Mouse (Mus musculus): ENCODE data around the gene Olfr1358. TPM values are rescaled to one million over a fixed set of nuclear protein-coding genes. Genes with fewer than 3 reads are reported as not detected.
"Not testable (repeated sequence)": the region's sequence is repeated elsewhere in the genome, so short reads cannot be mapped to it uniquely, and the experiment has no call there.

Olfr1358 gene
- total RNA-seq, 2 experiments from 2014 or later = not detected

DNA sequence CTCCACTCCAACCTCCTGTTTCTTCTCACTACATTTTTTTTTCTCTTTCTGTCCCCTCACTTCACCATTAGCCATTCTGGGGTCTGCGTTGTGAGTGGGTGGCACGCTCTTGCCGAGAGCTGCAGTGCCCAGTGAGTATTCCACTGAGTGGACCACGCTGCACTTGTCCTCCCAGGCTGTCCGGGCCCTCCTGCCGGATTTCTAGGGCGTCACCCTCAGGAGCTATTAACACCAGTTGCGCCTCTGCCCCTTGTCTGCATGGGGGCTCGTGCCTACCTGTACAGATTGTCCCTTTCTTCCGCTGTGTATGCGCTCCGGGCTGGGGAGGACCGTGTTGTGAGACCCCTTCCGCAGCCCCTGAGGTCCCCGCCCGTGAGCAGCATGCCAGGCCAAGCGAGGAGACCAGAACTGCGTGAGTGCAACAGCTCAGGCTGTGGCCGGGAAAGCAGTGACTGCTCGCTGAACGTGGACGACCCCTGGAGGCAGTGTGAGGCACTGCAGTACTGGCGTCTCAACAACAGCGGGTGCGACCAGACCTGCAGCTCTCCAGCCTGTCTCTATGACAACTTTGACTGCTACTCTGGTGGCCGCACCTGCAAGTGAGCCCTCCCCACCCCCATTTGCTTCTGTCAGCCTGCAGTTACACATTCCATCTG lies 29.7 kb upstream of the Olfr1358 start:
- peak; percentile 80 to 88 for DNase-seq (ENCODE audit: extremely low spot score in 1 of 2, low spot score in 2 of 2)
- peak; percentile 93 for TF ChIP-seq CTCF (IDR thresholded peaks at IDR 0.05)
- Histone ChIP-seq H3K4me3 (0 out of 2 replicates have a peak overlapping the region, but pooled peaks have one; percentile 25), H3K27ac (no peak overlapping the region)
- intact Hi-C loops (cut with DNase I) = loop anchor here (1.0 kb wide), 1 partner anchor 47 kb away; no protein-coding TSS in a partner anchor

DNA sequence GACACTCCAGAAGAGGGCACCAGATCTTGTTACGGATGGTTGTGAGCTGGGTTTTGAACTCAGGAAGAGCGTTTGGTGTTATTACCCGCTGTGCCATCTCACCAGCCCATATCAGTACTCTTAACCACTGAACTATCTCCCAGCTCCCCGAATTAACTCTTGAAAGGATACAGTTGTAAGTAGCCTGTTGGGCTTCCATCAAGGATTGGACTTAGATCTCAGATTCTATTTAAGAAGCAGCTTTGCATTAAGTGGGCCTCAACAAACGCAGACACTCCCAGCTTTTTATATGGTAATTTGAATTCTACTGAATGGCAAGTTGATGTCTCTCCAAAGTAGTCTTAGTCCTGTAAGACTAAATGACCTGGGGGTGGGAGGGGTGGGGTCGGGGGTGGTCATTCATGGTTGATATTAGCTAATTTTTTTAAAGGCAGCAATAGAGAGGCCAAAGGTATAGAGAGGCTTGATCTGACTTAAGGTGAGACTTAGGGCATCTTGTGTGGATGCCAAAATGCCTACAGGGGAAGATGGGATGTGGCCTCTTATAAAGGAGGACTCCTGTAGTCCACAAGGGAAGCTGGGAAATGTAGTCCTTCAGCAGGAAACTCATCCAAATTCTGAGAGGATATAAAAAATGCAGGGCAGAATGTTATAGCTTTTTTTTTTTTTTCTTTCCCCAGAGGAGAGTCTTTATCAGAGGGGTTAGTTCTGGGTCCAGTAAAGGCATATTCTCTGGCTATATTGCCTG lies 14.1 kb upstream of the Olfr1358 start:
- DNase-seq (ENCODE audit: extremely low spot score in 1 of 2, low spot score in 2 of 2) = no peak
- intact Hi-C loops (cut with DNase I) = no loop called here

DNA sequence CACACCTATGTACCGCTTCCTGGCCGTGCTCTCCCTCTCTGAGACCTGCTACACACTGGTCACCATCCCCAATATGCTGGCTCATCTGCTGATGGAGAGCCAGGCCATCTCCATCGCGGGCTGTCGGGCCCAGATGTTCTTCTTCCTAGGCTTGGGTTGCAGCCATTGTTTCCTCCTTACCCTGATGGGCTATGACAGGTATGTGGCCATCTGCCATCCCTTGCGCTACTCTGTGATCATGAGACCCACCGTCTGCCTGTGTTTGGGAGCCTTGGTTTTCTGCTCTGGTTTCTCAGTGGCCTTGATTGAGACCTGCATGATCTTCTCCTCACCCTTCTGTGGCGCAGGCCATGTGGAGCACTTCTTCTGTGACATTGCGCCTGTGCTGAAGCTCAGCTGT lies 2.6 kb downstream of the Olfr1358 start:
- DNase-seq (ENCODE audit: extremely low spot score in 1 of 2, low spot score in 2 of 2) = no peak

More for the DNA sequence above, 14.1 kb upstream of the Olfr1358 start:
- Histone ChIP-seq H3K4me3 (no peak overlapping the region), H3K27ac (no peak overlapping the region)
- TF ChIP-seq CTCF (IDR thresholded peaks at IDR 0.05) = no peak

DNA sequence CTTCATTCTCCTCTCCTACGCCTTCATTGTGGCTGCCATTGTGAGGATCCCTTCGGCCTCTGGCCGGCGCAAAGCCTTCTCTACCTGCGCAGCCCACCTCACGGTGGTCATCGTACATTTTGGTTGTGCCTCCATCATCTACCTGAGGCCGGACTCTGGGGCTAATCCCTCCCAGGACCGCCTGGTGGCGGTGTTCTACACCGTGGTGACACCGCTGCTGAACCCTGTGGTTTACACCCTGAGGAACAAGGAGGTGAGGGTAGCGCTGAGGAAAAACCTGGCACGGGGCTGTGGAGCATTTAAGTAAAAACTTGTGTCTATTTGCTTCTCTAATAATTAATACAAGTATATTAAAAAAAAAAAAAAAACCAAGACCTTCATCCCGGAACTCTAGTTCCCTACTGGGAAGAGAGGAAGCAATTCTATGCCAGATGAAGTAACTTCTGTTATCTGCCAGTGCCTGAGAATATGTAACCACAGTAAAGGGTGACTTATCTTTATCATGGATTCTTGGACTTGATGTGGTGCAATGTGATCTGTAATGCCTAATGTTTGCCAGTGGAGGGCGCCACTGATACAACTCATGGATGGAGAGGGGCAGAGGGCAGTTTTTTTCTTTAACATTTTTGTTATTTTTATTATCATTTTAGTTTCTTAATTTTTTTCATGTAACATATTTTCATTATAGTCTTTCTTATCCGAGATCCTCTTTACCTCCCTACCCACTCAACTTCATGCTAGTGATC lies 3.2 kb downstream of the Olfr1358 start:
- Histone ChIP-seq H3K27ac (no peak overlapping the region), H3K4me3 (no peak overlapping the region)
- no peak for DNase-seq (ENCODE audit: extremely low spot score in 1 of 2, low spot score in 2 of 2)
- intact Hi-C loops (cut with DNase I) = no loop called here
- TF ChIP-seq CTCF (IDR thresholded peaks at IDR 0.05) = peak; percentile 32

More for the DNA sequence above, 2.6 kb downstream of the Olfr1358 start:
- intact Hi-C loops (cut with DNase I) = loop anchor here (10.0 kb wide), 1 partner anchor 205 kb away; no protein-coding TSS in a partner anchor
- Histone ChIP-seq H3K27ac (no peak overlapping the region), H3K4me3 (no peak overlapping the region)
- TF ChIP-seq CTCF (IDR thresholded peaks at IDR 0.05) = no peak

DNA sequence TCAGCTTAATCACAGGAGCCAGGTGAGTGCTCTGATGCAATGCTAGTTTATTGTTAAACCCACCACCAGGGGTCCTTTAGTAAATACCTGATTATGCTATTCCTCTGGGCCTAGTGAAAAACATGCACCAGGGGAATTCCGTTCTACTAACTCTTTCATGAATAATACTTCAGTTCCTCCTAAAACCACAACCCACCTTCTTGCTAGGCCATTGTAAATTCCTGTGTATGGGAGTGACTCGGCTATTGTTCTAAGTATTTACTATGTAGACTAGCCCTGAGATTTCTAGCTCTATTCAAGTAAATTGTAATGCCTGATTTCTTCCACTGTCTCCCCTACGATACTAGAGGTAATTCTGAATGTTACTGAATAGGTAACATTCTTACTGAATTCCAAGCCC lies 7.8 kb downstream of the Olfr1358 start:
- DNase-seq (ENCODE audit: extremely low spot score in 1 of 2, low spot score in 2 of 2); H3K4me3 ChIP-seq; intact Hi-C loops (cut with DNase I); H3K27ac ChIP-seq: not testable (repeated sequence)

DNA sequence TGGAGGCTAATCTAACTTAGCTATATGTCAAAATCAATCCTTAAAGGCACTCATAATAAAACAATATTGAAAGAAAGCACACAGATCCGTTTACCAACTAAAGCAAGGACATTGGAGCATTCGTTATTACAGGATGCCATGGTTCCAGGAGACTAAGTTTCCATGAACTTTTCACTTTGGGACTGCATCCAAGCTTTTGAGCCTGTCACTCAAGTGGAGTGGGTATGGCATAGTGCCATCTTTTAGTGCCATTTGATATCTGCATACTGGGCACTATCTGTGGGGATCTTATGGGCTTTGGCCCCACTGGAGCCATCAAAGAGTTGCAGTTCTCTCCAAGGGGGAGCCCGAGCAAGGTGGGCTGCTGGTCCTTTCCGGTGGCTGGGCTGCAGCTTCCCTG lies 8.3 kb downstream of the Olfr1358 start:
- Histone ChIP-seq H3K4me3 (no peak overlapping the region), H3K27ac (no peak overlapping the region)
- no peak for DNase-seq (ENCODE audit: extremely low spot score in 1 of 2, low spot score in 2 of 2)
- intact Hi-C loops (cut with DNase I) = no loop called here
- no peak for TF ChIP-seq CTCF (IDR thresholded peaks at IDR 0.05)

DNA sequence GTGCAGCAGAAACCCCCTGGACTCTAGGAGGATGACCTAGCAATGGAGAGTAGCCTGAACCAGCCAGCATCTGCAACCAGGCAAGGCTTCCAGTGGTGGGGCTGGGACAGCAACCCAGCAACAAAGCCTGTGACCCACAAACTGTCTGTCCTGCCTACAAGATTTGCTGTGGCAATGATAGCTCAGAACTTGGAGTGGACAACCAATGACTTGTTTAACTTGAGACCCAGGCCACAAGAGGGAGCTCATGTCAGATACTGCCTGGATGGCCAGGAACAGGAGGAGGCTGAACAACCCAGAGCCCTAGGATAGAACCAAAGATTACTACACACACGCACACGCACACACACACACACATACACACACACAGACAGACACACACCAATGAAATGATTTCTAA lies 23.7 kb downstream of the Olfr1358 start:
- no peak for DNase-seq (ENCODE audit: extremely low spot score in 1 of 2, low spot score in 2 of 2)
- intact Hi-C loops (cut with DNase I) = loop anchor here (2.0 kb wide), 1 partner anchor 64 kb away; no protein-coding TSS in a partner anchor

DNA sequence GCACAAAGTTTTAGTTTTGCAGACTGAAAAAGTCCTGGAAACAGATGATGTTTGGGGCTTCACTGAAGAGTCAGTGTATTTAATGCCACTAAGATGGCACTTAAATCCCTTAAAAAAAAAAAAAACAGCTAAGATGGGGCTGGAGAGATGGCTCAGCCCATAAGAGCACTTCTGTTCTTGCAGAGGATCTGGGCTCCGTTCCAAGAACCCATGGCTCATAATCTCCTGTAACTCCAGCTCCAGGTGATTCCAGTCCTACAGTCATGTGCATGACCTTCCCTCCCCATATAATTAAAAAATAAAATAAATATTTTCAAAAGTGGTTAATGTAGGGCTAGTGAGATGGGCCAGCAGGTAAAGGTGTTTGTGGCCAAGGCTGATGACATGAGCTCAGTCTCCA lies 47.8 kb downstream of the Olfr1358 start:
- intact Hi-C loops (cut with DNase I) = no loop called here
- DNase-seq (ENCODE audit: extremely low spot score in 1 of 2, low spot score in 2 of 2) = no peak
- Histone ChIP-seq H3K4me3 (no peak overlapping the region), H3K27ac (no peak overlapping the region)
- no peak for TF ChIP-seq CTCF (IDR thresholded peaks at IDR 0.05)

More for the DNA sequence above, 23.7 kb downstream of the Olfr1358 start:
- Histone ChIP-seq H3K4me3 (no peak overlapping the region), H3K27ac (no peak overlapping the region)
- TF ChIP-seq CTCF (IDR thresholded peaks at IDR 0.05) = peak; percentile 37

DNA sequence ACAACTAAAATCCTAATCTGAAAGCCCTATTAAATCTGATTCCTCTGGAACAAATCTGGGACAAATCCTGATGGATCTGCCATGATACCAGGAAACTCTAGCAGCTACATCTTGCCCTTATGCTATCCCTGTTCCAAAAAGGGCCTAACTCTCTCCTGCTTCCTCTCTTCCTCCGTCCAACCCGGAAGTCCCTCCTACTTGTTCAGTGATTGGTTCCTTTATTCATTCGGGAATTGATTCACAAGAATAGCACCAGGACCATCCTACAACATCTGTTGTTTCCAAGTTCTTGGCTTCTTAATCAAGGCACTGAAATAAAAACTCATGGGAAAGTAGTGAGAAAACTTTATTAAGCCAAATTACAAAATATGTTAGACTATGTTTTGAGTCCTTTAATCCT lies 52.0 kb downstream of the Olfr1358 start:
- Histone ChIP-seq H3K27ac (no peak overlapping the region), H3K4me3 (no peak overlapping the region)
- DNase-seq (ENCODE audit: extremely low spot score in 1 of 2, low spot score in 2 of 2) = no peak
- intact Hi-C loops (cut with DNase I) = no loop called here
- no peak for TF ChIP-seq CTCF (IDR thresholded peaks at IDR 0.05)

DNA sequence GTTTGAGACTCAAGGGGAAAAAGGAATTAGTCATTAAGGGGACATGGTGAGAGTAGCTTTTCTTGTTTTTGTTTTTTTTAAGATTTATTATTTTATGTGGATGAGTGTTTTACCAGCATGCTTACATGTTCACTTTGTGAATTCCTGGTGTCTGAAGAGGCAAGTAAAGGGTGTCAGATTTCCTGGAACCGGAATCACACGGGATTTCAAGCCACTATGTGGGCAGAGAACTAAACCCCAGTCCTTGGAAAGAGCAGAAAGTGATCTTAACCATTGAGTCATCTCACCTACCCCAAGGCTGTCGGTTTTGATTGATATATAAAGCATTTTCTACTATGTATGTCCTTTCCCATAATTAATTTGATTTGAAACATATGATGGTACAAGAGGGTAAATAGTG lies 52.5 kb downstream of the Olfr1358 start:
- no peak for TF ChIP-seq CTCF (IDR thresholded peaks at IDR 0.05)
- Histone ChIP-seq H3K27ac (no peak overlapping the region), H3K4me3 (no peak overlapping the region)
- no peak for DNase-seq (ENCODE audit: extremely low spot score in 1 of 2, low spot score in 2 of 2)
- intact Hi-C loops (cut with DNase I) = no loop called here

Small RNA genes within 50 kb of the gene (microRNA-seq; reads per million reads assigned to microRNA genes)
- gene Gm27541 = 0 reads per million in 2 experiments

Other genes starting within 250 kb of the Olfr1358 start
- gene Agpat3, start 164.9 kb upstream of the Olfr1358 start, total RNA-seq (2021) = 100 to 1,000 TPM; 246 to 255 TPM
- gene Rrp1, start 104.4 kb upstream of the Olfr1358 start, total RNA-seq (2021) = 100 to 1,000 TPM; 339 to 348 TPM
- gene Cstb, start 91.8 kb upstream of the Olfr1358 start, total RNA-seq (2021) = 10 to 100 TPM; 41.0 to 41.7 TPM
- gene Pdxk, start 52.5 kb upstream of the Olfr1358 start, total RNA-seq (2021) = 100 to 1,000 TPM; 114 to 118 TPM
- gene Ilvbl, start 56.9 kb downstream of the Olfr1358 start, total RNA-seq (2021) = 10 to 100 TPM; 29.4 to 30.6 TPM
- gene Syde1, start 74.5 kb downstream of the Olfr1358 start, total RNA-seq (2021) = 1 to 10 TPM; 6.7 to 7.4 TPM
- not detected for gene Olfr1357, start 100.6 kb downstream of the Olfr1358 start, total RNA-seq (2021)
- not detected for gene Casp14, start 200.9 kb downstream of the Olfr1358 start, total RNA-seq (2021)
- under 1 TPM; 0.59 to 0.79 TPM for gene Ccdc105, start 235.6 kb downstream of the Olfr1358 start, total RNA-seq (2021)